Mouse (Mus musculus) mouse trophoblast stem cell (cell line): Measurements from ENCODE around the gene Ttc33.

ENCODE experiments used
- in situ Hi-C, 2 experiments: fragments of 300-500 bp; cut with MseI, MboI; formaldehyde crosslinking; loops; 2 replicates in 1 of 2; 3 replicates in 1 of 2; pipeline ENCODE4 v1.15.1; 2025

Ttc33 gene

DNA sequence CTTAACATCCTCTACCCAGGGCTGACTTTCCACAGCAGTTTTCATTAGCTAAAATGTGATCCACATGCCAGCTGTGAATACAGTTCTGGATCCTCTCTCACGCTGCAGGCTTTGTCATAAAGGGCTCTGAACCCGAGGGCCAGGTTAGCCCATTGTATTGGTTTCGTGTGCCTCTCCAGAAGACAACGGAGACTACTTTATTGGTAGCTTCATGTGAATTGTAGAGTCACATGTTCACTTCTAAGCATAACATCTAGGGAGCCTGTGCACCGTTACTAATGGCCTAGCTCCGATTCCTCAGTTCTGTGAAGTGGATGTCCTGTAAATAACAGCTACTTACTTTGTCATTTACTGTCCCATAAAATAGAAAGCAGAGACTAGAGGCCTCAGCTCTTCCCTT is 55.0 kb downstream of the Ttc33 start:
- in situ Hi-C loops, result loop anchor here (25.0 kb wide), 3 partner anchors 672 to 972 kb away; no protein-coding TSS in a partner anchor

DNA sequence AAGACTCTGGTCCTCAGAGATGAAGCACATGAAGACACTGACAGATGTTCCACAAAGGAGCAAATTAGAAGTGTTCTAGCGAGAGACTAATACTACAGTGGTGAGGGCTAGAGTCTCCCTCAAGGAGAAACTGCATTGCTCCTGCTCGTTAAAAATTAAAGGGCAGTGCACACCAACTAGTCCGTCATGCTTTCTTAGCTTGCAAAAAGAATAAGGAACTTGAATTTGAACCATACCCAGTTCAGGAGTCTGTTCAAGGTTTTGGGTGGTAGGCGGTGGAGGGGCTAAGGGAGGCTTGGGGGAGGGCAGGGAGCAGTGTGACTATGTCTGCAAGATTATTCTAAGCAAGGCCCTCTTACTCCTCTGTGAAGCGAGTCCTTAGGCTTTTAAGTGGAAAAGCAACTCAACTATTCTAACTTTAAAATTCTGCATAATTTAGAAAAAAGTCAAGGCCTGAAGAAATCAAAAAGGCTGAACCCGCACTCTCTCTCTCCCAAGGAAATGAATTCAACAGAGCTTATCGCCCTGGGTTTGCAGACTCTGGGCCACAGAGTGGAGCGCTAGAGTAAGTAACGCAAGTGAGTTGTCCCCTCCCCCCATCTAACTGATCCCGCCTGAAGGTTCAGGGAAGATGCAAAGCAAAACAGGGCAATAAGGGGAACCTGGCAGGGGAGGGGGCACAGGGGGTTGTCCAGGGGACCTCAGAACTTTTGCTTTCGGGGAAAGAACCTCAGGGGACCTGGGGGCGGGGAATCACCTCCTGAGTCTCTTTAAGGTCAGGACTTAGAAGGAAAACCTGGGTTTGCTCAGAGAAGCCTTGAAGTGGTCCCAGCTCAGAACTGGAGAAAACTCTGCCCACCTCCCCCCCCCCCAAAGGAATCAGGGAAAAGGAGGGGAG is 56.2 kb downstream of the Ttc33 start:
- in situ Hi-C loops, result loop anchor here (25.0 kb wide), 3 partner anchors 671 to 971 kb away; no protein-coding TSS in a partner anchor

DNA sequence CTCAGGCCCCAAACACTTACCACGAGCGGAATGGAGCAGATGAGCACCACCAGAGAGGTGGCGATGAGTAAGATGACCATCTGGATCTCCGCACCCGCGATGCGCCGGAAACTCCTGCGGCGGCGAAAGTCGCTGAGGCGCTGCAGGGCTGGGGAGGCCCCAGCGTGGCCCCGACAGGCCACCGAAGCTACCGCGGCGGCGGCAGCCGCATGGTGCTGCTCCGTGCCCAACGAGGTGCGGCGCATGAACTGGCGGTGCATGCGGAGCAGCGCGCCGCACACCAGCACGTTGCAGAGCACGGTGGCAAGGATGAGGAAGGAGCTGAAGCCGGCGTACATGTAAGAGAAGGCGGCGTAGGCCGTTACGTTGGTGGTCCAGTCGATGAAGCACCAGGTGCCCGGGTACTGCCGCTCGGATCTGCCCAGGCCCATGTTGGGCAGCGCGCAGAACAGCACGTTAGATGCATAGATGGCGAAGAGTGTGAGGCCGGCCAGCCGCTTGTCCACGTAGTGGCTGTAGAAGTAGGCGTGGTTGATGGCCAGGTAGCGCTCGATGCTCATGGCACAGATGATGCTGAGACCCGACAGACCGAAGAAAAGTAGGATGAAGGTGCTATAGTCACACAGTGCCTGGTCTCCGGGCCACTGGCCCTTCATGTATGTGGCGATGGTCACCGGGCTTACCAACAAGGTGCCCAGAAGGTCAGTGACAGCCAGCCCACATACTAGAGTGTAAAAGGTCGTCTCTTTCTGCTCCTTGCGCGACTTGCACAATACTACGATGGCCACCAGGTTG is 57.1 kb downstream of the Ttc33 start:
- in situ Hi-C loops, result loop anchor here (25.0 kb wide), 3 partner anchors 670 to 970 kb away; no protein-coding TSS in a partner anchor

DNA sequence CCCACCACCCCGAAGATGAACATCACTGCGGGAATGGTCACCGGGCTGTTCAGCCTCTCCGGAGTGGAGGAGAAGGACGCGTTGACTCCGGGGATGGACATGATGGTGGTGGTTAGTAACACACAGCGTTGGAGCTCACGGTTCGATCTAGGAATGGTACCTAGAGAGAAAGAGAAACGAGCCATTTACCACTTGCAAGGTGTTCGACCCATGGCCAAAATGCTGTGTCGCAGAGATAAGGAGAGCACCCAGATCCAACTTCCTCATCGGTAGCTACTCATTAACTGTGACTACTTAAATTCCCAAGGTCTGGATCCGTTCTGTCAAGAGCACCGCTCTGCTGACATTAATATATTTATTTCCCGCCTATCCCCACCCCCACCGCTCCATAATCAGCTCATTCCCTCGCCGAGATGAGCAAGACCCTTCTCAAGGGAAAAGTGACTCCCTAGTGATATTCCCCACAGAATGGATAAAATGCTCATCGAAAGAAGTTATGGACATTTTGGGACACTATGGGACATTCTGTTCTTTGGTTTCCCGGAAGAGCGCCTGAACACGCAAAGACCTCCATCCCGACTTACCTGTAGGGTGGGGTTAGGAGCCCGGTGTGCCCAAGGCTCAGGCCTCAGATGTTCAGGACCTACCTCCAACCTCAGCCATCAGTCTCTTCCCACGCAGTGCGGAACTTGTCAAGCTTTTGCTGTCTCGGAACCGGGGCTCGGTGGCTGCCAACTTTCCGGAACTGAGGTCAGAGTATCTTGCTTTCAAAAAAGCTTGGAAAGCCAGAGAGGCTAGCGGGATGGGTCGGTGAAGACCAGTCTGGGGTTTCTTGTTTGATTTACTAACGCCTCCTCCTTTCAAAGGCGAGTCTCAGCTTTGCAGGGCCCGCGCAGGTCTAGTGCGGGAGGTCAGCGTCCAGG is 58.0 kb downstream of the Ttc33 start:
- in situ Hi-C loops, result loop anchor here (25.0 kb wide), 3 partner anchors 669 to 969 kb away; no protein-coding TSS in a partner anchor

DNA sequence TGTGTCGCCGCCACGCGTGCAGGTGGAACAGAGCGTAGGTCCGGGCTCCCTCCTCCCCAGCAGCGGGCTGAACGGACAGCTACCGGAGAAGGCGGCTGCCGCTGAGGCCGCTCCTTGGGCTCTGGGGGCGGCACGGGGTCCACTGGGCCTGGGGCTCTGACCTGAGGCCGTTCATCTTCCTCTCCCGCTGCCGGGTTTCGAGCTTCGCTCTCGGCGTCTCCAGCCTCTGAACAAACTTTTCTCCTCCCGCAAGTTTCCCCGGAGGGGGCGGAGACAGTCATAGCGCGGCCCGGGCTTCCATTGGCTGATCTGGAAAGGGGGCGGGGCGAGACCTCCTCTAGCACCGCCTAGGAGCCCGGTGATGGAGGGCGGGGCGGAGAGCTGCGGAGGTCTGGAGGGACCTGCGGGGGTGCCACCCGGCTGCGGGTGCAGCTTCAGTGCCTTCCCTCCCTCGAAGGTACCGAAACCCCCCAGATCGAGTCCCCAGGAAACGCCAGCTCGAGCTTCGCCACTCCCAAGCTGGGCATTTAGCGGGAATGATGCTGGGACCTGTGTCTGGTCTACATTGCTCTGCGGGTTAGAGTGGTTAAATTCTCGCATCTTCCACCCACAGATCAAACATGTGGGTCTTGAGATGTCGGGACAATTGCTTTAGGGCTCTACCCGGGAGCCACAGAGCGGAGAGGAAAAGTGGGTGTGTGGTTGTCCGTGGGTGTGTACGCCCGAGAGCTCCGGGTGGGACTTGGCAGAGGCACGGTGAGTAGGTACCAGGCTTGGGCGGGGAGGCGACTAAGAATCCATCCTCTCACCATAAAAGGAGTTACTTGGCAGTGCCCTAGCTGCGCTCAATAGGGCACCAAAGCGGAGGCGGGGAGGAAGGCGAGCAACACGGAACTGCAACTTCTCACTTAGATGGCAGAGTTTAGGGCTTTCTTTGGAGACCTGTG is 58.9 kb downstream of the Ttc33 start, which contains the start of gene Ptger4:
TSS of gene Ptger4 (minus strand) at position 229 of the 947 bp plus-strand sequence.
- in situ Hi-C loops, result loop anchor here (25.0 kb wide), 3 partner anchors 668 to 968 kb away; no protein-coding TSS in a partner anchor

DNA sequence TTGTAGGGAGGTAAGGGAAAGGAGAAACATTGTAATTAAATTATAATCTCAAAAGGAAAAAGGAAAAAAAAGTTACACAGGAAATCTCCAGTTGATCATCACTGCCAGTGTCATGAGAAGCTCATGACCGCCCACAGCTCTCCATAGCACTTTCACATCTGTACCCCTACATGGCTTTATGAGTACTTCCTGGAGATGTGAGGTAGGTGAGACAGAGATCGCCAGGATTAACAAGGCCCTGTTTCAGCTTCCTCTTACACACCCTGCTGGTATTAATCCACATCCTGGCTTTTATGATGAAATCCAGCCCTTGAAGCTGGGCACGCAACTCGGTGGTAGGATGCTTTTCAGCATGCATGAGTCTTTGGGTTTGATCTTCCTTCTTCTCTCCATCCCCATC is 64.9 kb downstream of the Ttc33 start:
- in situ Hi-C loops, result no loop called here

DNA sequence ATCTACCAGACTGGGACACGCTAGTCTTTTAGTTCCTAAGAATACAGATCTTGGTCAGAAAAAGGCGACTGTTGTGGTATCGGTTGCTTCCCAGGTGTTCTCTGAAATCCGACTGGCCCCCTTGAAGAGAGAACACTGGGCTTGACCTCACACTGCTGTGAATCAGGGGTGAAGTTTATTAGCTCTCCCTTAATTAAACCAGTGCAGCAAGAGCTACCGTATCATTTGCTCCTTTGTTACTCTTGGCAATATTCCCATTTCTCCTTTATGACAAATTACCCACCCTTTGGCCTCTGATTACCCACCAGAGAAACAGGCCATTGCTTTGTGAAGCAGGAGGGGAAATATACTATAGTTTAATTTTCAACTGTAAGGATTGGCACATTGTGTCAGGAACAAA is 74.9 kb downstream of the Ttc33 start:
- in situ Hi-C loops, result no loop called here

DNA sequence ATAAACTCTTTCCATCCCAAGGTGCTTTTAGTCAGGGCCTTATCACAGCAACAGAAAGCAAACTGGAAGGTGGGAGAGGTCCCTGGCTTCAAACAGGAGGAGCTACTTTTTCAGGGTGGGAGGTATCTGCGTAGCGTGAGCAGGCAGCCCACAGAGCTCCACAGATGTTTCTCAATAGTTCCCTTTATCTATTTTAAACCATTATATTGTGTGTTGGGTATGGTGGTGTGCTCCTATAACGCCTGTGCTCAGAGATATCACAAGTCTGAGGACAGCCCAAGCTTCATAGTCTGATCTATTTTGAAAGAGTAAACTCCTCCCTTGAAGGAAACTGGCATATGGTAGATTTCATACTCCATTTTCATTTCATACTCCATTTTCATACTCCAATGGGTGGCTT is 75.7 kb downstream of the Ttc33 start:
- in situ Hi-C loops, result no loop called here

DNA sequence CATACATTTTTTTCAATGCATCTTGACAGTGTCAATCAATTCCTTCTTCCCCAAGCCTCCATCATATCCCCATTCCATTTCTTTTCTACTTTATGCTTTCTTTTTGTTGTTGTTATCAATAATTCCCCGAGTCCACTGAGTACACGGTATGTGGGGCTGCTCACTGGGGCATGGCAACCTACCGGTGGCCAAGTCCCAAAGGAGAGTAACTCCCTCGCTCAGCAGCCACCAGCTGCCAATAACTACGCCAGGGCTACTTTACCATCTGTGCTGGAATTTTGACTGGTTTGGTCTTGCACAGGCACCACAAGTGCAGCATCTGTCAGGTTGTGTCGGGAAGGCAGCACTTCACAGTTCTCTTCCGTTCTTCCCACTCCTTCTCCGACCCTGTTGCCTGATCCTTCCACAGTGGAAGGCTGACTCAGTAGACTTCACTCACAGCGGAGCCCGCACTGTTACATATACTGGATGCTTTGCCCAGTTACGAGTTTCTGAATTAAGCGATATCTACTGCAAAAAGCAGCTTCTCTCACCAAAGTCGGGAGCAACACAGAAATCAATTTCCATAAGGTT is 76.9 kb downstream of the Ttc33 start:
- in situ Hi-C loops, result no loop called here

DNA sequence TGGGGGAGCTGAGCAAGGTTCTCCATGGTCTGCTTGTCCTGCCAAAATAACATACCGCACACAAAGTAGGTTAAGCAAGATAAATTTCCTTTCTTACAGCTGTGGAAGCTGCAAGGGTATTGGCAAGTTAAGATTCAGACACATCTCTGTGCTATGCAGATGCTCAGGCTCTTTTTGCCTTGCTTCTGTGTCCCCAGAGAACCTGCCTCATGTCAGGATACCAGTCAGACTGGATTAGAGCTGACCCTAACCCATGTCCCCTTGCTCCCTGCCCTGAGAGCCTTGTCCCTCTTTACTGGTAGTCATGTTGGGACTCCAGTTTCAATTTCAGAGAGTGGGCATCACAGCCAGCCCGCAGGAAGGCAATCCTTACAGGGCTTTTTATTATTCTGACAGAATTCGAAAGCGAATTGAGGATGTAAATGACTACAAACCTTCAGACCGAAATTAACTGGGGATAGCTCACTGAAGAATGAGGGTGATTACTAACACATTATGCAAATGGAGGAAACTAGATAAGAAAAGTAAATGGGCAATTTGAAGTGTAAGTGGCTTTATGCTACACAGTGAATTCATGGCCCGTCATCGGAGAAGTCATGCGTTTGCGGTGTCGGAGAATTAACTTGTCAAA is 77.7 kb downstream of the Ttc33 start:
- in situ Hi-C loops, result no loop called here

DNA sequence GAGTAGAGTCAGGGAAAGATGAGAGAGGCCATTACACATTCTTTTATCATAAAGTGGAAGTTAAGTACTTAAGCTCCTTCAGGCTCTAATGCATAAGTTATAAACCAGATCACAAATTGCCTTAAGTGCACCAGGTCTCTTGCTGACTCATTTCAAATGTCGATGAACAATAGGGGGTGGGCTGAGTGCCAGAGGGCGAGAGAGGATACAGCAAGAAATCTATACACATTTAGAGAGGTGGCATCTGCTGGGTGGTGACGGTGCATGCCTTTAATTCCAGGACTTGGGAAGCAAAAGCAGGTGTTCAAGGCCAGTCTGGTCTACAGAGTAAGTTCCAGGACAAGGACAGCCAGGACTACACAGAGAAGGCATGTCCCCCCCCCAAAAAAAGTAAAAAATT is 80.8 kb downstream of the Ttc33 start:
- in situ Hi-C loops, result no loop called here
